Mouse (Mus musculus) CH12.LX (cell line): ENCODE data around the gene 9330161L09Rik.

ENCODE experiments used
- CTCF ChIP-seq, 2 experiments: IDR thresholded peaks in 1 of 2; conservative IDR thresholded peaks in 1 of 2; 2 replicates each; pipeline ENCODE4 v1.5.1; 2011 to 2012; ENCODE audit warnings: low read depth in 2 of 2, low read length in 2 of 2, improper control_type of control experiment in 1 of 2, inconsistent platforms in 1 of 2, mild to moderate bottlenecking in 1 of 2, moderate library complexity in 1 of 2
- EP300 ChIP-seq: IDR thresholded peaks from 2 replicates; pipeline ENCODE4 v1.6.1; 2011; ENCODE audit warnings: low read length, improper control_type of control experiment
- POLR2A ChIP-seq: IDR thresholded peaks from 2 replicates; pipeline ENCODE4 v1.6.1; 2011; ENCODE audit warnings: low read depth, mild to moderate bottlenecking, improper control_type of control experiment, low read length

DNA sequence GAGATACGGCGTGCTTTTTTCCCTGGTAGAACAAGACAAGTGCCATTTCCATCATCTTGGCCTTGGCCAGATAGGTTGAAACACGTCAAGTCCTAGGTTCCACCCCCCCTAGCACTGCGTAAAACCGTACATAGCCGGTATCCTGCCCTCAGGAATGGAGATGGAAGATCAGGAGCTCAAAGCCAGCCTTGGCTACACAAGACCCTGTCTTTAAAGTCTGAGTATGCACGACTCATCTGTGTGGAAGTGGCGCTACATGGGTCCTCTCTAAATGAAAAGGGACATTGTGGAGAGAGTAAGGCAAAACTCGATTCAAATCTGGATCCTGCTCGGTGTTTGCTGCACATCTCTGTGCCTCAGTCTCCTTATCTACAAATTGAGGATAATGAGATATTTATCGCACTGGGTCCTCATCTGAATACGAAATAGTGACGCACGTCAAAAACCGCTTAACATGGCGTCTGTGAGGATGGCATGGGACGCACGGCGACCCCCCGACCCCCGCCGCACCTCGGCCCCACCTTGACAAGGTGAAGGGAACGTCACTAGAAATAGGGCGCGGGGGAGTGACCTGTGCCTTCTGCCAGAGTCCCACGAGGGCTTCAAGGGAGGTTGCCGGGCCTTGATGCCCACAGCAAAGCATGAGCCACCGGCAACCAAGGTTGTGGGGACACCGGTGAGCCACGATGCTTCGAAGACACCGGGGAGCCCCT, 17.6 kb upstream of the 9330161L09Rik start:
- TF ChIP-seq EP300, result no peak
- no peak for TF ChIP-seq POLR2A
- TF ChIP-seq CTCF (conservative IDR thresholded peaks at IDR 0.05 in 1 of 2, IDR thresholded peaks at IDR 0.05 in 1 of 2; ENCODE audit: low read depth in 2 of 2, low read length in 2 of 2), result no peak
